Mouse (Mus musculus): ENCODE data around the gene Dnajc5.

Dnajc5 gene

GRCm38 (mm10) chr2:181511231-181511630 lies 9.1 kb upstream of the Dnajc5 start:
- no peak for DNase-seq (ENCODE audit: low read depth, low spot score)

GRCm38 (mm10) chr2:181519201-181519600 lies 1.1 kb upstream of the Dnajc5 start:
- peak; percentile 45 for DNase-seq (ENCODE audit: low read depth, low spot score)

GRCm38 (mm10) chr2:181520936-181521227 lies 597 bp downstream of the Dnajc5 start:
- peak; percentile 22 for DNase-seq (ENCODE audit: low read depth, low spot score)

GRCm38 (mm10) chr2:181521491-181521890 lies 1.2 kb downstream of the Dnajc5 start:
- DNase-seq (ENCODE audit: low read depth, low spot score): no peak

GRCm38 (mm10) chr2:181522811-181523210 lies 2.5 kb downstream of the Dnajc5 start:
- DNase-seq (ENCODE audit: low read depth, low spot score): peak; percentile 69

- DNase-seq (ENCODE audit: low read depth, low spot score): peak; percentile 66
These were observed 5.2 kb downstream of the Dnajc5 start for GRCm38 (mm10) chr2:181525526-181525925.

- DNase-seq (ENCODE audit: low read depth, low spot score): no peak
These were observed 8.8 kb downstream of the Dnajc5 start for GRCm38 (mm10) chr2:181529076-181529475.

GRCm38 (mm10) chr2:181532589-181532988 lies 12.3 kb downstream of the Dnajc5 start:
- DNase-seq (ENCODE audit: low read depth, low spot score): no peak

- no peak for DNase-seq (ENCODE audit: low read depth, low spot score)
These were observed 16.1 kb downstream of the Dnajc5 start for GRCm38 (mm10) chr2:181536410-181536809.

GRCm38 (mm10) chr2:181537444-181538047 lies 17.3 kb downstream of the Dnajc5 start:
- DNase-seq (ENCODE audit: low read depth, low spot score): no peak

GRCm38 (mm10) chr2:181541761-181542380 lies 21.6 kb downstream of the Dnajc5 start:
- DNase-seq (ENCODE audit: low read depth, low spot score): no peak

GRCm38 (mm10) chr2:181546142-181546541 lies 25.9 kb downstream of the Dnajc5 start:
- no peak for DNase-seq (ENCODE audit: low read depth, low spot score)

- no peak for DNase-seq (ENCODE audit: low read depth, low spot score)
These were observed 27.9 kb downstream of the Dnajc5 start for GRCm38 (mm10) chr2:181548227-181548626.

GRCm38 (mm10) chr2:181548682-181549081 lies 28.4 kb downstream of the Dnajc5 start:
- DNase-seq (ENCODE audit: low read depth, low spot score): no peak

GRCm38 (mm10) chr2:181550233-181550632 lies 29.9 kb downstream of the Dnajc5 start:
- no peak for DNase-seq (ENCODE audit: low read depth, low spot score)

GRCm38 (mm10) chr2:181553772-181554171 lies 33.5 kb downstream of the Dnajc5 start:
- DNase-seq (ENCODE audit: low read depth, low spot score): no peak

GRCm38 (mm10) chr2:181567338-181567737 lies 47.1 kb downstream of the Dnajc5 start:
- no peak for DNase-seq (ENCODE audit: low read depth, low spot score)

- peak; percentile 70 for DNase-seq (ENCODE audit: low read depth, low spot score)
These were observed 48.2 kb downstream of the Dnajc5 start for GRCm38 (mm10) chr2:181568272-181569008.

- DNase-seq (ENCODE audit: low read depth, low spot score): no peak
These were observed 49.6 kb downstream of the Dnajc5 start for GRCm38 (mm10) chr2:181569856-181570255.

- no peak for DNase-seq (ENCODE audit: low read depth, low spot score)
These were observed 50.1 kb downstream of the Dnajc5 start for GRCm38 (mm10) chr2:181570375-181570774.

- DNase-seq (ENCODE audit: low read depth, low spot score): peak; percentile 17
These were observed 50.8 kb downstream of the Dnajc5 start for GRCm38 (mm10) chr2:181570921-181571595.

- DNase-seq (ENCODE audit: low read depth, low spot score): no peak
These were observed 51.8 kb downstream of the Dnajc5 start for GRCm38 (mm10) chr2:181571941-181572670.
